Mouse (Mus musculus) monocyte, adult 5-6 weeks (primary cell): ENCODE data around the gene Dynlt1a. TPM values are rescaled to one million over a fixed set of nuclear protein-coding genes. Genes with fewer than 3 reads are reported as not detected.
A peak's percentile ranks its signal among the peaks of the same experiment; 100 is the strongest.
"Not testable (repeated sequence)": the region's sequence is repeated elsewhere in the genome, so short reads cannot be mapped to it uniquely, and the experiment has no call there.

Experiments used
- ATAC-seq: fragments of 153-309, 156-312 bp; replicated peaks from 2 replicates; pipeline ENCODE4 v1.8.0; 2017; ENCODE audit warnings: mild to moderate bottlenecking; ENCODE audit not compliant: low TSS enrichment, insufficient number of reproducible peaks, severe bottlenecking, poor library complexity, low FRiP score
- total RNA-seq: library from RNA; stranded (forward); fragments of 200-1000, 200-491, 200-594 nt; gene quantifications from 3 replicates; pipeline ENCODE4 v1.2.3, GENCODE M21; 2017

The Dynlt1a gene
- 5.5 to 9.0 TPM (median 6.0 TPM) in 3 replicates for total RNA-seq

DNA sequence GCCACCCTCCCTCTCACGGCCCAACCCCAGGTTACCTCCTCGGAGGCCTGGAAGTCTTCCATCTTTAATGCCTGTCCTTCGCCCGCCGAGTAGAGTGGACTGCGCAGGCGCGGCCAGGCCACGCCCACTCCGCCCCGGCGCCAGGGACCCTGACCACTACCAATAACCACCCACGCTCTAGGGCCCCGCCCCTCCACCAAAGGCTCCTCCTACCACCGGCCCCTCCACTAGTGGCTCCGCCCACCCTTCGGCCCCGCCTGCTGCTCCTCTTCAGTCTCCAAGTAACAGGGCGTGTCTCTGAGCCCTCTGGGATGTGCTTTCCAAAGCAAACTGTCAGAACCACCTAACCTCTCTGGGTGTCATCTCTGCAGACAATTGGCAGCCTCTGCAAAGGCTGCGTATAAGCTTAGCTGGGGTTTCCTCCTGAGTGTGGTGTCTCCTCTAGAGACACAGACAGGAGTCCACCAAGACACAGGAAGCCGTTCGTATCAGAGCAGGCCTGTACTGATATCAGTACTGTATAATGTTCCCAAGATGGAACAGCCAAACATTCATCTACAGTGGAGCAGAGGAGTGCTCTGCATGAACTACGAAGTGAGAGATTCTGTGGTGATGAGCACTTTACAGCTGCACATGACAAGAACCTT lies at the start of gene Dynlt1a:
Dynlt1a (minus strand) TSS at position 162 of the 647 bp plus-strand sequence.
- ATAC-seq = peak; percentile 86

DNA sequence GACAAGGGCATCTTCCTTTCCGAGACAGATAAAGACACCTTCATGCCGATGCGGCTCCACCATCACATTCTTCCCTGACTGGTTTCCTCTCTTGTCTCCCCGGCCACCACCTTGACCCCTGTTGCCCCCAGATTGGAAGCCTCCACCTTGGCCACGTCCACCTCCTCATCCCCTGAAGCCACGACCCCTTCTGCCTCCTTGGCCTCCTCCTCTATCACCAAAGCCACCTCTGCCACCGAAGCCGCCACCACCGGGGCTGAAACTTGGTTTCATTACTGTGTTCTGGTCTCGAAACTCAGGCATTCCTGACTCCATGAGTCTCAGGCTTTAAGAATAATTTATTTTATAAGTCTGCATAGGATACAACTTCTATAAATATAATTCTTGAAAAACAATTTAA lies 38.0 kb upstream of the Dynlt1a start:
- not testable (repeated sequence) for ATAC-seq

DNA sequence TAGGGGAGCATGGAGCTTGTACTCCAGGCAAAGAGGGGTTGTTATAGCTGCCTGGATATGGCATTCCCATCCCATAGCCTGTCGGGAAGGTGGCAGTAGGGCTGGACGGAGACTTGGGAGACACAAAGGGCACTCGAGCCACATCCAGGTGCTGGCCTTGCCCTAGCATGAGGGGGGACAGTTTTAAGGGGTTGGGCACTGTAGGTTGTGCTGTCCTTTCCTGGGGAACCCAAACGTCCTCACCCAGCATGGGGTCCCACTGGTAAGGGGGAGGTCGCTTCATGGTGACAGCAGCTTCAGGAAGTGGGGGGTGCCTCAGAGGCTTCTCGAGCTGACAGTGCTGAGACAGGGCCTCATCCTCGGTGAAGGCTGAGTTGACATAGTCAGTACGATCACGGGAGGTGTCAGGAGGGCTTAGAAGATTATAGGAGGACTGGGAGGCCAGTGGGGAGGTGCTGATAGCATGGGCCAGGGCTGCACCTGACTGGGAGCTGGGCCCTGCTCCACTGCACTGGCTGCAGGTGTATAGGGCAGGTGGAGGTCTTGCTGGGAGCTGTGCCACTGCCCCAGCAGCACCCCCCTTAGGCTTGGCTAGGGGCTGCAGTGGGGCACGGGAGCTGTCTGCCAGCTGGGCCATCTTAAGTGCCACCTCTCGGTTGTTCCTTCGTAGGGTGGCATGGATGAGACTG lies 25.4 kb upstream of the Dynlt1a start:
- ATAC-seq = 0 out of 2 replicates have a peak, but pooled peaks have one; percentile 36

DNA sequence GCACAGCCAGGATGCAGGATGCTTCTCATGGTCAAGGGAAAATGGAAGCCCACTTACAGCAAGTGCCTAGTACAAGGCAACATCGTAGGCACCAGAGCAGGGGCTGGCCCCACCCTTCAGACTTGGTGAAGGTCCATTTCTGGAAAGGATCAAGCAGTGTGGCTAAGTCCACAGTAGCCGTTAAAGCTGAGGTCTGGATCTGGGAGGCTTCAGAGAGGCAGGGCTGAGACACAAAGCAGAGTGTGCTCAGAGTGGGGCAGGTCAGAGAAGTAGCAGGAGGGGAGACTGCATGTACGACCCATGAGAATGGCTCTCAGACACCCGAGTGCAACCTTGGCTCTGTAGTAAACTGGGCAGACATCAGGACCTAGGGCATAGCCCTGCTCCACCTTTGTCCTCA lies 11.7 kb upstream of the Dynlt1a start:
- not testable (repeated sequence) for ATAC-seq

DNA sequence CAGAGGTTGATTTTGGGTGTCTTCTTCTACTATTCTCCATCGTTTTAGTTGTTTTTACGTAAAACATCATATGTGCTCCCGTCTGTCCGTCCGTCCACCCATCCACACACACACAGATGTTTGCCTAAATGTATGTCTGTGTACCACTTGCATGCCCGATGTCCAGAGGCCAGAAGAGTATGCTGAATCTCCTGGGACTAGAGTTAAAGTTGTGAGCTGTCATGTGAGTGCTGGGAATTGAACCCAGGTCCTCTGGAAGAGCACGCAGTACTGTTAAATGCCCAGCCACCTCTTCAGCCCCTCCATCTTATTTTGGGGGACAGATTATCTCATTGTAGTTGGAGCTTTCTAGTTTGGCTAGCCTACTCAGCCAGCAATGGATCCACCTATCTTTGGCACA lies 10.3 kb upstream of the Dynlt1a start:
- ATAC-seq = not testable (repeated sequence)

DNA sequence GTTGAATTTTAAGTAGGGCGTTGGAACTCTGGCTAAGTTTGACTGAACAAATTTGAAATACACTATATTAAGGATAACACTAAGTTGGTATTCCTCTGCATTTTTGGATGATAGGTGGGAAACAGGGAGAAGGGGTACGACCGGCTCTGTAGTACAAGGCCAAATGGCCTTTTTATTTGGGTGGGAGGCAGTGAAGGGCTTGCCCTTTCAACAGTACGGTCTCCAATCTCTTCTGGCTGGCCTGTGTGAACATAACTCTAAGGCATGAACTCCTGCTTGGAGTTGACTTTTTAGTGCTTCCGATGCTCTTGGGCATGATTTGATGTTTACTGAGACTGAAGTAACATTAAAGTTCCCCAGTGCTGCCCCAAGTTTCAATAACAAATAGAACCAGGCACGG lies 8.2 kb upstream of the Dynlt1a start:
- not testable (repeated sequence) for ATAC-seq

DNA sequence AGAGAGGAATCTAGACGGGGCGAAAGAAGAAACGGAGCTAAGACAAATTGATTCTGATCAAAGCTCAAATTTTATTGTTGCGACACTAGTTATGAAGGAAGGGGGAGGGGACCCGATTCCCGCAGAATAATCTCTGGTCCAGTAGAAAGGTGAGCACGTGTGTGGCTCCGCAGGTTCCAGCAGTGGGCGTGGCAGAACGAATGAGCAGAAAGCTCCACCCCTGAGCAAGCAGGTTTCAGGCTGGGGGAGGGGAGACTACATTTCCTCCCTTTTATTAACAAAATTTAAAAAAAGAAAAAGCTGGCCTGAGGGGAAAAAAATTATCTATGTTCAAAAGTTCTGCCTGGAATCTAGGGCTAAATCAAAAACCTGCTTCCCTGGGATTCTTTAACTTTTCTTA lies 7.7 kb upstream of the Dynlt1a start:
- not testable (repeated sequence) for ATAC-seq

DNA sequence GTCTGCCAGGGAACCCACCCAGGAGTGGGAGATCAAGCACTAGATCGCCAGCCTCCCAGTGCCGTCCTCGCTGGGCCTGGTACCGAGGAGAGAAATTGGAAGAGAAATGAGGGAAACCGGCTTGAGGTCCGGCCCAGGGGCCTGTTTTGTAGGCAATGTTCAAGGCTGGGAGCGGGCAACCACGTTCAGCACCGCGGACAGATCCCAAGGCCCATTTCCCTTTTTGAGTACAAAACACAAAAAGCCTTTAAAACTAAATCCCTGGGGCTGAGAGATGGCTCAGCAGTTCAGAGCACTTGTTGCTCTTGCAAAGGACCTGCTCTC lies 4.4 kb upstream of the Dynlt1a start:
- not testable (repeated sequence) for ATAC-seq

DNA sequence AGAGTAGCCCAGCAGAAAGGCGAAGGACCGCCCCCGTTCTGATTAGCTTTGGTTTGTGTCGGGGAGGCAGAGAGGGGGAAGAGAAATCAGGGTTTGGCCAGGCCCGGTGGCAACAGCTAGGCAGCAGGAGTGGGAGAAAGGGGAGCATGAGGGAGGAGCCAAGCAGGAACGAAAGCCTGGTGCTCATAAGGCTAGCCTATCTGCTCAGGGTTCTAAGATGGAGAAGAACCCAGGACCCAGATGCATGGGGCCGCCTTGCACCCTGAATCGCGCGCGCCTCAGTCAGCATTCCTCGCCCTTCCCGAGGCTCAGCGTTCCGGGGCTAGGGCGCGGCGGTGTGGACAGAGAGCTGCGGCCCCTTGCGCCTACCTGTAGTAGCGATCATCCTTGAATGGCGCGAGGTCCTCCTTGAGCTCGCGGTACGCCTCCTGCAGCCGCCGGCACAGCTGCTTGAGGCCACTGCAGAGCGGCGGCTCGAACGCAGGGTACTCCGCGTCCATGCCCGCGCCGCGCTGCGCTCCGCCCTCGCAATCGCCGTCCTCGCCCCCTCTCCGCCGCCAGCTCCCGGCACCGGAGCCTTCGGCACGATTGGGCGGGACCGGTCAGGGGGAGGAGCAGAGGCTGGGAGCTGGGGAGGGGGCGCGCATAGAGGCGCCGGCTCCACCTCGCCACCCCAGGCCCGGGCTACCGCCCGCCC lies 3.9 kb upstream of the Dynlt1a start:
- not testable (repeated sequence) for ATAC-seq

DNA sequence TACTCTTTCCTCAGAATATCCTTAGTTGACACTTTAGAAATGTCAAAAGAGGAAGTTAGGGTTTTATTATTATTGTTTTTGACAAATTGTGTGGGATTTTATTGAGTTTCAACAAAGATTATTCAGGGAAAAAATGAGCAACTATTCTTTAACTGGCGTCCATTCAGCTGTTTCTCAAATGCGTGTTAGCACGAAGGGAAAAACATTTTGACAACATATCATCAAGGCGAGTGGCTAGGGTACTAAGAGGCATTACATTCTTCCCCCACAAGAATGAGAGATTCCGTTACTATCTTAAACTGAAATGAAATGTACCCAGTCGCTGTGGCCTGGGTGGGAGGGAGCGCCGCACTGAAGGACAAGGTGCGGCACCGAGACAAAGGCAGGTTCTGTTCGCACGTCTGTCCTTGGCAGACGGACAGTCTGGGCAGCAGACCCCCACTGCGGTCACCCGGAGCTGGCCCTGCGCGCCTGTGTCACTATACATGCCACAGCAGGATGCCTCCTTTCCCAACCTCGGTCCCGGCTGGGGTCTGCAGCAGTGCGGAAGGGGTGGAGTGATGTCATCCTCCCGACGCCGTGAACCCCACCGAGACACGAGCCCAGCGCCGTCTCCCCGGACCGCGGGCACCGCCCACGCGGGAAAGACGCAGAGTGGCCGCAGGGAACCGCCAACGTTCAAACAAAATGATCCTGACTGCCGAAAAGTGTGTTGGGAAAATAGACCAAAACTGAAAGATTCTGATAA lies 747 bp downstream of the Dynlt1a start:
- not testable (repeated sequence) for ATAC-seq

DNA sequence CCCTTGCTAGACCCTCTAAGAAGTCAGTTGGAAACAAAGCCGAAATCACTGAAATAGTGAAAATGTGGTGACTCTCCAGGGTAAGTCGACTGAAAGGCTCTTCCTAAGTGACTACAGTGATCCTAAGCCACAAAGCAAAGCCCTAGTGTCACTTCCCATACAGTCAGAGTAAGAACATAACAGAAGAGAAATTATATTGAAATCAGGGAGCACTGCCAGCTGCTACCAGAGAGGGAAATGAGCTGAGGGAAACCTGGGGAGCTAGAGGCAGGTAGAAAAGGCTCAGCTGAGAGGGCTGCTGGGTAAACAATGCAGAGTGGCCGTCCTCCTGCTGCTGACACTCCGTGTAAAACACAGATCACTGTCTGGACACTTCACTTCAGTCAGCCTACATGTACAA lies 1.6 kb downstream of the Dynlt1a start:
- ATAC-seq = not testable (repeated sequence)

DNA sequence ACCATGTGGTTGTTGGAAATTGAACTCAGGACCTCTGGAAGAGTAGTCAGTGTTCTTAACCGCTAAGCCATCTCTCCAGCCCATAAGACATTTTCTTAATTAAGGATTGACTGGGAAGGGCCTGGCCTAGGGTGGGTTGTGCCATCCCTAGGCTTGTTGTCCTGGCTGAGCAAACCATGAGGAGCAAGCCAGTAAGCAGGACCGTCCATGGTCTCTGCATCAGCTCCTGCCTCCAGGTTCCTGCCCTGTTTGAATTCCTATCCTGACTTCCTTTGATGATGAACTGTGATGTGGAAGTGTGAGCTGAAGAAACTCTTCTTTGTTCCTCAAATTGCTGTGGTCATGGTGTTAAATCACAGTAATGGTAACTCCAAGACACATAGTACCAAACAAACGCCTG lies 2.8 kb downstream of the Dynlt1a start:
- not testable (repeated sequence) for ATAC-seq

DNA sequence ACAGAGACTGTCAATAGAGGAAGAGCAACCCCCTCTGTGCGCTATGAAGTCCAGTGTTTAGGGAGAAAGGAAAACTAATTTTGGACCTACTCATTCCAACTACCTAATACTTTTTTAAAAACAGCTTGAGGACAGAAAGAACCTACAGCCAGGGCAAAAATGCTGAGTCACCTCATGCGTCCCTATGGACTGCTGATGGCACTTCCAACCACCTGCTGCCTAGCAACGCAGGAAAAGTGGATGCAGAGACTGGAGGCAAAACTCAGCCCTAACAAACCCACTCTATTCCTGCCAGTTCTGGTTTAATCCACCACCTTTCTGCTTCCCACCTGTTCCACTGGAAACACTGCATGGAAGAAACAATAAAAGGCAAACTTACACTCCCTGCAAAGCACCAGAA lies 4.5 kb downstream of the Dynlt1a start:
- ATAC-seq = not testable (repeated sequence)

DNA sequence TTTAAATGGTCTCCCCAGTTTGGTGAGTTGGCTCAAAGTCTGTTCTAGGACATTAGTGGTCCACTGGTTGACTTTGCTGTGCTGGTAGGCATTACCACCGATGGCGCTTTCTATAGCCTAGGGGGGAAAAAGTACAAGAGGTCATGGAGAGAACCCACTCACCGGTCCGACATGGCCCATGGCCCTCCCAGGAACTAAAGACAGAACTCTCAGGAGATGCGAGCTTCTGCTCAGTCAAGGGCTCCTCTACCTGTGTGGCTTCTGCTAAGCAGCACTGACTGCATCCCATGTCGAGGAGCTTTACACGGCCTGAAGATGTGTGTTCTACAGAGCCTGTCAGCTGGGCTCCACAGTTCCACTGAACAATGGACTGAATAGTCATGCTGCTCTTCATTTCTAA lies 5.6 kb downstream of the Dynlt1a start:
- ATAC-seq = not testable (repeated sequence)

DNA sequence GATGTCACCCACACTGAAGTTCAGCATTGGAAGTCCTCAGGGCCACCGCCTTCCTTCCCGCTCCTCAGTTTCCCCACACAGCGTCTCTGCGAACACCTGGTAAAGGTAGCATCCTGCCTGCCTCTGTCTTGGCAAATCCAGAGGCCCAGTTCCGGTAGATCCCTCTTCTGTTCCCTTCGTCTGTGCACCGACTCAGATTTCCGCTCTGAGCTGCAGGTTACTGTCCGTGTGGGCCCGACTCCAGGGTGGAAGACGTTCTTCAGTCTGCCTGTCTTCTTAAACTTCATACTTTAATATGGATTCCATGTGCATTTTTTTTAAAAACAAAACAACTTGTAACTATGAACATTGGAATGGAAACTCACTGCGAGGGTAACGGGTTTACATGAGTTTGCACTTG lies 10.8 kb downstream of the Dynlt1a start:
- not testable (repeated sequence) for ATAC-seq

DNA sequence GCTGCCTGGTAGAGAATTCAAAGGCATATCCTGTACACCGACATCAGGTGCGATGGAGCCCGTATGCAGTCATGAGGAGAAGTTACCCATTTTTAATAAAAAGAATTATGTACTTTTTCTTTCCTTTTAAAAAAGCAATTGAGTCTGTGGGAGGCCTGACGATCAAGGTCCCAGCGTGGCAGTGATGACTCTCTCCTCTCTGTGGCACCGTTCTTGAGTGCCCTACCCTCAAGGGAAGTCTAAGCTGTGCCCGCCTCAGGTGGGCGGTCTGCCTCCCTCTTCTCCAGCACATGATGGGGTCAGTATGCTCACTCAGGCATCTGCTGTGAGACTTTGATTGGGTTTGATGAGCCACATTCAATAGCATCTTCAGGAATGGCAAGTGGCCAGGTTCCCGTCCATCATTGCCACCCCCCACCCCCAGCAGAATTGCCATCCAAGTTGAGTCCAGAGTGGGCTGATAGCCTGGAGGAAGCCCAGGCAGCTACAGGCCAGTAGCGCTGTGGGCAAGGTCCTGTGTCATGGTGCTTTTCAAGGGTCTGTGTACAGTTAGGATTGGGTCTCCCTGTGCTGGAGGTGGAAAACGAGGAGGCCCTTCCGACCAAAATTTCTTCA lies 11.5 kb downstream of the Dynlt1a start:
- not testable (repeated sequence) for ATAC-seq

DNA sequence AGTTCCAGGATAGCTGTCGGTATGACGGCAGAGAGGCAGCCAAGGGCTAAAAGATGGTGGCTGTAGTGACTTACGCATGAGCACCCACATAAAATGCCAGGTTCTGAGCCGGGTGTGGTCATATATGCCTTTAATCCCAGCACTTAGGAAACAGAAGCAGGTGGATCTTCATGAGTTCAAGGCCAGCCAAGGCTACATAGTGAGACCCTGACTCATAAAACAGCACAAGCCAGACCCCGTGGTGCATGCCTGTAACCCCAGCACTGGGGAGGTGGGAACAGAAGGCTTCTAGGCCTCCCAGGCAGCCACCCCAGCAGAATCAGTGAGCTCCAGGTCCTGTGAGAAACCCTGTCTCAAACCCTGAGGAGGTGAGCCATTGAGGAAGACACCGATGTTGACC lies 12.4 kb downstream of the Dynlt1a start:
- not testable (repeated sequence) for ATAC-seq

DNA sequence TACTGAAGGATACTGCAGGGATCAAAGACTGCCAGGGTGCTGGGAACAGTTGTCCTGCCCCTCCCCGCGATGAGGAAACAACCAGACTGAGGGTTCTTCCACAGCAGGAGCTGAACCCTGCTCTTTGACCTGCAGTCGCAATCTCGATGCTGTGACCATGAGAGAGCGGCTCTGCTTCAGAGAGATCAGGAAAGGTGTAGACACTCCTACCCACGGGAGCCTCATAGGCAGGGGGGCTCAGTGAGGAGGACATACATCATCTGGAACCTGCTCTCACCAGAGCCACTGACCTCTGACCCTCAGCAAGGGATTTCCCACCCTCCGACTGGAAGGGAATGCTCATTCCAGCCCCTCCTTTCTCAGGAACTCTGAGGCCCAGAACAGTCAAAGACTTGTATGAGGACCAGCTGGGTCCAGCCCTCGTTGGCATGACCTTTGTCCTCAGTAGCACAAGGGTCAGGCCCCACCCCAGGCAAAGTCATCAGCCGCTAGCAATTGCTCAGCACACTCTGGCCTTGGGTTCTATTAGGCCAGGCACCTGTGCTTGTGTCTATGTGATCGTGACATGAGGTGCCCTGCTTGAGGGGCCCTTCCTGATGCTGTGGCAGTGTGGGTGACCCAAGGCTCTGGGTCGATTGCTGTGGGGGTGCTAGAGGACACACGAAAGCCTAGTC lies 17.0 kb downstream of the Dynlt1a start:
- ATAC-seq = not testable (repeated sequence)
